Mouse (Mus musculus) left cerebral cortex, adult 9 months (tissue): Measurements from ENCODE around the gene Kl.

Experiments
- DNase-seq, 2 experiments: peaks; one replicate each; pipeline ENCODE4 v3.0.0; 2022; ENCODE audit warnings: low spot score in 2 of 2

Kl gene

GRCm38 (mm10) chr5:151027171-151027570 is 74.8 kb downstream of the Kl start:
- no peak for DNase-seq

DNA sequence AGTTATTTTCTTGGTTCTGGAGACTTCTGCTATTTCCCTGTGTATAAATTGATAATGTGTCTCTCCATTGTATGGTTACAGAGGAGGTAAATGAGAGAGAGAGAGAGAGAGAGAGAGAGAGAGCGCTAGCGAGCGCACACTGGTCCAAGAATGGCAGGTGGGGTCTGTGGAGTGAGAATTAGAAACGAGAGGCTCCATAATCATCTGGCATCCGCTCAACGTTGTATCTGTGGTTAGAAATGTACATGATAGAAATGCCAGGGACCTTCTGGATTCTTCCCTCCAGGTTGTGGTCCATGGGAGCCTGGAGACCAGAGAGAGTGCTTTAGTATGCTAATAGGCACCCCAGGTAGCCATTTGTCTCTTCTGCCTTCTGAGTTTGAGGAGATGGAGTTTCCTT is 76.5 kb downstream of the Kl start:
- no peak for DNase-seq

DNA sequence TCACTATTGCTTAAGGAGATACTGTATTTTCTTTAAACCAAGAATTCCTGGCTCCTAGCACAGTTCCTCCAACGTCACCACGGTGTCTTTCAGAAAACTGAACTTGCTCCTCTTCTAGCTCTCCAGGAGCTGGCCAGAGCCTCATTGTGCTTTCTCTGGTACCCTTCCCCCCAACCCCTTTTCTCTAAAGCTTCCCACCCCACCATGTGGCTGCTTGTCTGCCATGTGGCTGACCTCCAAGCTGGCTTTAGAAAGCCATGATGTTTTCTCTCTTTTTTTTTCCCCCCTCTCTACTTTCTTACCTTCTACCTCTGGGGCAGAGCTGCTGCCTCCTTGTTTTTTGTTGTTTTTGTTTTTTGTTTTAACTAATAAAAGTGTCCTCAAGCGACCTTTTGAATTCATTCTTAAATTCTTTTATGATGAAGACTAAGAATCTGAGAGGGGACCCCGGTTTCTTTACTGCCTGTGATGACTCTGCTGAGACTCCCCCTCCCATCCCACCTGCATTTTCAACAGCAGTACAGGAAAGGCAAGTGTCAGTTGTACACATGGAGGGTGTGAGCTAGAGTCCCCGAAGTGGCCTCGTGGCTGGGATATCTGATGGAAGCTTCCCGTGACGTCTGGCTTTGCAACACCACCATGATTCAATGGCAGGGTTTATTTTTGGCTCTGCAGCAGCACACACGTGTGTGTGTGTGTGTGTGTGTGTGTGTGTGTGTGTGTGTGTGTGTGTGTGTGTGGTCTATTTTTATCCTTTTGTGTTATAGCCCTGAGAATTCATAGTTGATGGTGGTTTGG is 82.5 kb downstream of the Kl start:
- DNase-seq, result no peak

DNA sequence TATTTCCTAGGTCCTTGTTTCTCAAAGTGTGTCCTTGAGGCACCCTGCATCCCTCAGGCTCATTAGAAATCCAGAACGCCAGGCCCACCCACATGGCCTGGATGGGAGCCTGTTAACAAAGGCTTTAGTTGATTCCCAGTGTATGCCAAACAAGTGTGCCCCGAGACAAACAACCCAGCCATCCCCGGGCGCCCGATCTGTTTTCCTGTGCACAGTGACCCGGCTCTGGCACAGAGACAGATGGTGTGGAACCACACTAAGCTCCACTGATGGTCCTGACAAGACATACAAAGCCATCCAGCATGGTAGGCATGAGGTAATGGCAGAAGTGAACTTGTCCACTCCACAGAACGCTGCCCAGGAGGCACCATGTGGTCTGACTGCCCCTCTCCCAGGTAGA is 85.5 kb downstream of the Kl start:
- DNase-seq, result no peak

- DNase-seq, result no peak
Measured at GRCm38 (mm10) chr5:151042911-151043310, 90.5 kb downstream of the Kl start.
